Comparison of ENCODE assay signal across 17 mouse cellular contexts in the genomic region with DNA sequence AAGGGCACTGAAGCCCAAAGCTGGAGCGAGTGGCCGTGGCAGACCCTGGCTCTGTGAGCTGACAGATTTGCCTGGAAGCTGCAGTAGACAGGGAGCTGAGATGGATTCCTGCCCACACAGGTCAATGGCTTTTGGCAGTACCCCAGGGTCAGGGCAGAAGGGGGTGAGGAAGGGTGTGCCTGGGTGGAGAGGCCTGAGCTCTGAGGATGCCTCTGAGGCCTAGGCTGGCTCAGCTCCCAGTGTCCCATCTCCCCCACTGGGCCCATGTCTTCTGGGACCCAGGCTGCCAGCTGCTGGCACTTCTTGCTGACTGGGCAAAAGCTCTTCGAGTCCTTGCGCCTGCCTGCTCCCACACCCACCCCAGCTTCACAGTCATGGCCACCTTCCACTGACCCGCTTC. TPM values are rescaled to one million over a fixed set of nuclear protein-coding genes. Genes with fewer than 3 reads are reported as not detected.
A peak's percentile ranks its signal among the peaks of the same experiment; 100 is the strongest.
DNase-seq lines count a peak whose midpoint lies in the region; ATAC-seq lines count a peak whose summit lies in the region.
"Had no signal": no experiment of that assay in that cellular context is flagged by ENCODE, and none has a peak within 500 bp of the region (broad histone marks: within the 10 kb centered on the region; RNA-seq: fewer than 3 reads in every experiment).

No protein-coding gene starts in this region.

- intact Hi-C loops in left cerebral cortex, postnatal 4 days (cut with DNase I) = no loop called here
- intact Hi-C loops in left cerebral cortex, postnatal 36 days (cut with DNase I) = no loop called here

- ATAC-seq in activated CD4-positive, CD25-positive, alpha-beta regulatory T cell, adult 4 months = no peak
- ATAC-seq: CD4-positive, CD25-positive, alpha-beta regulatory T cell, adult 4 months had no signal

- peak; percentile 73 for DNase-seq in left cerebral cortex, postnatal 4 days
- no peak for DNase-seq in left cerebral cortex, postnatal 36 days (ENCODE audit: low spot score in 2 of 2)
- peak; percentile 57 for DNase-seq in adrenal gland, adult 8-10 months
- peak; percentile 42 to 46 for DNase-seq in adrenal gland, postnatal 36 days
- DNase-seq in cerebellum, postnatal 25 days = peak; percentile 62 to 67
- no peak for DNase-seq in urinary bladder, postnatal 25 days (ENCODE audit: low spot score)
- DNase-seq: embryo, embryonic 11 days; gastrocnemius, postnatal 10 days; heart, postnatal 14 days; kidney, adult 18-20 months; kidney, postnatal 4 days; layer of hippocampus, postnatal 36 days; lung, adult 2 months; thymus, adult 2 months had no signal

RNA-seq across cellular contexts. Expression of gene Adgrb2, which starts 8.5 kb away (rescaled TPM):
- 100 to 1,000 TPM; 235 to 263 TPM for total RNA-seq in left cerebral cortex, postnatal 4 days (2021)
- total RNA-seq in left cerebral cortex, postnatal 36 days (2021) = 100 to 1,000 TPM; 401 TPM
- 10 to 100 TPM; 26.8 to 55.8 (median 42.2) TPM for total RNA-seq in adrenal gland, adult 8-10 months (2022)
- total RNA-seq in adrenal gland, postnatal 36 days (2021) = 10 to 100 TPM; 21.0 to 24.4 TPM
- 1 to 10 TPM in 1 of 2 experiments, not detected in 1; 1.4 TPM for polyA plus RNA-seq in activated CD4-positive, CD25-positive, alpha-beta regulatory T cell, adult 4 months (2017; shearing (Covaris generic))
- polyA plus RNA-seq: macrophage had no signal

RNA-seq across cellular contexts. Expression of gene Col16a1, which starts 54.4 kb away (rescaled TPM):
- total RNA-seq in left cerebral cortex, postnatal 4 days (2021) = 10 to 100 TPM; 19.5 to 24.1 TPM
- 10 to 100 TPM; 15.9 to 21.4 TPM for total RNA-seq in left cerebral cortex, postnatal 36 days (2021)
- total RNA-seq in adrenal gland, adult 8-10 months (2022) = 10 to 100 TPM in 3 of 4 experiments, 1 to 10 TPM in 1; 10.0 to 31.9 (median 19.9) TPM
- 10 to 100 TPM; 15.6 to 18.7 TPM for total RNA-seq in adrenal gland, postnatal 36 days (2021)
- polyA plus RNA-seq in activated CD4-positive, CD25-positive, alpha-beta regulatory T cell, adult 4 months (2017; shearing (Covaris generic)) = not detected
- polyA plus RNA-seq: CD4-positive, CD25-positive, alpha-beta regulatory T cell, adult 4 months; macrophage had no signal

Comparison
In these comparisons a context has a peak if more than half of its experiments do, and no peak if none do; other contexts are left out.
1. DNase-seq: peak in left cerebral cortex, postnatal 4 days (single experiment), adrenal gland, adult 8-10 months (single experiment), adrenal gland, postnatal 36 days (2 of 2) and cerebellum, postnatal 25 days (2 of 2); none in left cerebral cortex, postnatal 36 days (0 of 2) and urinary bladder, postnatal 25 days (single experiment).
2. RNA of gene Adgrb2, which starts 8.5 kb away (total RNA-seq): 401 TPM in left cerebral cortex, postnatal 36 days and 235 to 263 TPM in left cerebral cortex, postnatal 4 days; 26.8 to 55.8 TPM in adrenal gland, adult 8-10 months and 21.0 to 24.4 TPM in adrenal gland, postnatal 36 days; every median in the first group is over 4 times any median in the second.